10 mouse cellular contexts compared by ENCODE assay signal in the genomic region with DNA sequence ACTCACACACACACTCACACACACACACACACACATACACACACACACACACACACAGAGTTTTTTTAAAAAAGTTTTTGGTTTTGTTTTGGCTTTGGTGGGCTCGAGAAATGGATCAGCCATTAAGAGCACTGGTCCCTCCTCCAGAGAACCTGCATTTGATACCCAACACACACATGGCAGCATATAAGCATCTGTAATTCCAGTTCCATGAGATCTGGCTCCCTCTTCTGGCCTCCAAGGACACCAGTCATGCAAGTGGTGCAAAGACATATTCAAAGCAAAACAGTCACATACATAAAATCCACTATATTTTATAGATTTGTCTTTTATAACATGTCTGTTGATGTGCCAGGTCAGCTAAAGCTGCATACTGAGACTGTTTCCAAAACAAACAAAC. TPM values are rescaled to one million over a fixed set of nuclear protein-coding genes. Genes with fewer than 3 reads are reported as not detected.
DNase-seq lines count a peak whose midpoint lies in the region; ATAC-seq and TF ChIP-seq lines count a peak whose summit lies in the region.
"Had no signal": no experiment of that assay in that cellular context is flagged by ENCODE, and none has a peak within 500 bp of the region (broad histone marks: within the 10 kb centered on the region; RNA-seq: fewer than 3 reads in every experiment).

No protein-coding gene starts in this region.

- WGBS in cerebellum, adult 2 months, result 45% methylated on average over 1 of the region's 1 CpGs
- WGBS in liver, embryonic 14.5 days (ENCODE audit: insufficient replicate concordance), result 38% methylated on average over 1 of the region's 1 CpGs
- WGBS in liver, embryonic 12.5 days (ENCODE audit: insufficient replicate concordance), result 45% methylated on average over 1 of the region's 1 CpGs
- 59% methylated on average over 1 of the region's 1 CpGs for WGBS in embryonic facial prominence, embryonic 10.5 days
- 75% methylated on average over 1 of the region's 1 CpGs for WGBS in forebrain, embryonic 11.5 days

- DNase-seq in cerebellum, adult 2 months, result peak in 1 of 2 experiments; percentile 13
- no peak for DNase-seq in cerebellum, adult 9-11 months
- DNase-seq in liver, embryonic 14.5 days (ENCODE audit: low read depth in 3 of 3, low spot score in 3 of 3), result no peak
- DNase-seq in embryonic facial prominence, embryonic 10.5 days (ENCODE audit: low spot score), result peak; percentile 42
- DNase-seq in retina, postnatal 1 day, result peak; percentile 71
- DNase-seq in spleen, postnatal 14 days (ENCODE audit: low spot score in 2 of 2), result no peak
- DNase-seq in forebrain, embryonic 11.5 days (ENCODE audit: low spot score), result no peak

- TF ChIP-seq POLR2A in cerebellum, adult 2 months (IDR thresholded peaks at IDR 0.05; ENCODE audit: borderline replicate concordance, insufficient read depth, low read length), result no peak

- H3K9me3 ChIP-seq in liver, embryonic 14.5 days (ENCODE audit: control insufficient read depth, low read length), result no peaks in the 10 kb centered on the region
- no peaks in the 10 kb centered on the region for H3K9me3 ChIP-seq in liver, embryonic 12.5 days (replicated peaks)
- H3K9me3 ChIP-seq in embryonic facial prominence, embryonic 10.5 days, result no peaks in the 10 kb centered on the region
- no peaks in the 10 kb centered on the region for H3K9me3 ChIP-seq in forebrain, embryonic 11.5 days (ENCODE audit: control insufficient read depth, low read length)
- H3K9me3 ChIP-seq: G1E; heart, embryonic 13.5 days had no signal

- ATAC-seq in liver, embryonic 14.5 days (ENCODE audit: insufficient read depth), result no peak
- no peak for ATAC-seq in liver, embryonic 12.5 days
- no peak for ATAC-seq in forebrain, embryonic 11.5 days (replicated peaks; ENCODE audit: low FRiP score)

- no peaks in the 10 kb centered on the region for H3K27me3 ChIP-seq in cerebellum, adult 2 months (ENCODE audit: control insufficient read depth, insufficient read depth, low read length)
- no peaks in the 10 kb centered on the region for H3K27me3 ChIP-seq in liver, embryonic 14.5 days (ENCODE audit: control insufficient read depth, insufficient read depth, low read length)
- H3K27me3 ChIP-seq in liver, embryonic 12.5 days (replicated peaks), result no peaks in the 10 kb centered on the region
- H3K27me3 ChIP-seq in embryonic facial prominence, embryonic 10.5 days (replicated peaks; ENCODE audit: low read depth, poor library complexity, severe bottlenecking), result no peaks in the 10 kb centered on the region
- H3K27me3 ChIP-seq in forebrain, embryonic 11.5 days (ENCODE audit: control insufficient read depth, insufficient read depth, low read length), result no peaks in the 10 kb centered on the region
- H3K27me3 ChIP-seq: heart, embryonic 13.5 days had no signal

- H3K4me3 ChIP-seq in cerebellum, adult 2 months (replicated peaks; ENCODE audit: insufficient read depth, low read depth, low read length), result no peak overlapping the region
- H3K4me3 ChIP-seq in liver, embryonic 14.5 days (ENCODE audit: insufficient read depth in 1 of 2, low read depth in 2 of 2, low read length in 2 of 2), result no peak overlapping the region
- H3K4me3 ChIP-seq in liver, embryonic 12.5 days, result no peak overlapping the region
- H3K4me3 ChIP-seq in embryonic facial prominence, embryonic 10.5 days, result no peak overlapping the region
- no peak overlapping the region for H3K4me3 ChIP-seq in forebrain, embryonic 11.5 days (ENCODE audit: low read depth, low read length)
- H3K4me3 ChIP-seq: heart, embryonic 13.5 days had no signal

- TF ChIP-seq EP300 in liver, embryonic 14.5 days (IDR thresholded peaks at IDR 0.05; ENCODE audit: low read depth), result no peak

- TF ChIP-seq CTCF in cerebellum, adult 2 months (IDR thresholded peaks at IDR 0.05; ENCODE audit: borderline replicate concordance, insufficient read depth, low read depth, low read length), result peak; percentile 28; the same call in 1 of the 2 replicates
- TF ChIP-seq CTCF in liver, embryonic 14.5 days (IDR thresholded peaks at IDR 0.05; ENCODE audit: low read depth), result peak; percentile 46

- no peaks in the 10 kb centered on the region; the same call in none of the 2 replicates for H3K36me3 ChIP-seq in liver, embryonic 14.5 days (replicated peaks; ENCODE audit: control insufficient read depth, insufficient read depth, low read depth)
- peaks cover 55% of the 10 kb centered on the region for H3K36me3 ChIP-seq in liver, embryonic 12.5 days
- peaks cover 80% of the 10 kb centered on the region for H3K36me3 ChIP-seq in embryonic facial prominence, embryonic 10.5 days (replicated peaks)
- H3K36me3 ChIP-seq in forebrain, embryonic 11.5 days (ENCODE audit: control insufficient read depth, insufficient read depth, low read length), result no peaks in the 10 kb centered on the region

- H3K4me1 ChIP-seq in cerebellum, adult 2 months (ENCODE audit: control insufficient read depth, insufficient read depth, low read length), result peaks cover 13% of the 10 kb centered on the region
- no peaks in the 10 kb centered on the region for H3K4me1 ChIP-seq in liver, embryonic 14.5 days (replicated peaks; ENCODE audit: control insufficient read depth in 2 of 2, insufficient read depth in 2 of 2, low read length in 1 of 2)
- H3K4me1 ChIP-seq in liver, embryonic 12.5 days, result peaks cover 7% of the 10 kb centered on the region; the same call in 1 of the 2 replicates
- H3K4me1 ChIP-seq in embryonic facial prominence, embryonic 10.5 days, result peaks cover 10% of the 10 kb centered on the region
- 0 out of 2 replicates have a peak, but pooled peaks cover 2% of the 10 kb centered on the region for H3K4me1 ChIP-seq in forebrain, embryonic 11.5 days (replicated peaks; ENCODE audit: control insufficient read depth, insufficient read depth, low read length)

- no peak overlapping the region for H3K9ac ChIP-seq in liver, embryonic 14.5 days (replicated peaks)
- no peak overlapping the region for H3K9ac ChIP-seq in liver, embryonic 12.5 days
- H3K9ac ChIP-seq in forebrain, embryonic 11.5 days (ENCODE audit: low read length), result no peak overlapping the region
- H3K9ac ChIP-seq: heart, embryonic 13.5 days had no signal

- no peak overlapping the region for H3K4me2 ChIP-seq in liver, embryonic 14.5 days (ENCODE audit: low read depth)
- no peak overlapping the region for H3K4me2 ChIP-seq in liver, embryonic 12.5 days
- no peak overlapping the region for H3K4me2 ChIP-seq in forebrain, embryonic 11.5 days (ENCODE audit: low read depth, low read length, severe bottlenecking)
- H3K4me2 ChIP-seq: heart, embryonic 13.5 days had no signal

- no peak overlapping the region for H3K27ac ChIP-seq in cerebellum, adult 2 months (ENCODE audit: insufficient read depth, low read length)
- no peak overlapping the region for H3K27ac ChIP-seq in liver, embryonic 14.5 days
- no peak overlapping the region for H3K27ac ChIP-seq in liver, embryonic 12.5 days
- no peak overlapping the region for H3K27ac ChIP-seq in embryonic facial prominence, embryonic 10.5 days (replicated peaks)
- no peak overlapping the region for H3K27ac ChIP-seq in forebrain, embryonic 11.5 days (ENCODE audit: low read depth, low read length)
- H3K27ac ChIP-seq: heart, embryonic 13.5 days had no signal

RNA-seq across cellular contexts. Expression of a gene that starts 58.8 kb away (rescaled TPM):
- polyA plus RNA-seq in cerebellum, adult 2 months (2012; rRNA removed), result 36.5 and 36.9 TPM in 2 replicates
- 3.1 and 4.0 TPM in 2 replicates for polyA plus RNA-seq in liver, embryonic 14.5 days (2012; rRNA removed)
- polyA plus RNA-seq in liver, embryonic 14.5 days (2014; fragmentation: Nextera tagmentation; extraction: Ambion mirVana), result 1.6 and 2.3 TPM in 2 replicates
- 5.1 and 5.6 TPM in 2 replicates for polyA plus RNA-seq in liver, embryonic 12.5 days (2016; fragmentation: Nextera tagmentation; extraction: Ambion mirVana)
- polyA plus RNA-seq in embryonic facial prominence, embryonic 10.5 days (2016; fragmentation: Nextera tagmentation; extraction: Ambion mirVana), result 11.2 and 13.5 TPM in 2 replicates
- 12.5 and 14.6 TPM in 2 replicates for polyA plus RNA-seq in forebrain, embryonic 11.5 days (2014; fragmentation: Nextera tagmentation; extraction: Ambion mirVana)

Comparison
In these comparisons a context has a peak if more than half of its experiments do, and no peak if none do; other contexts are left out.
1. DNase-seq: peak in embryonic facial prominence, embryonic 10.5 days (single experiment) and retina, postnatal 1 day (single experiment); none in cerebellum, adult 9-11 months (single experiment), liver, embryonic 14.5 days (0 of 3), spleen, postnatal 14 days (0 of 2) and forebrain, embryonic 11.5 days (single experiment).